Mouse (Mus musculus): ENCODE results near the gene Krt19.

GRCm38 (mm10) chr11:100112935-100113741 is 35.3 kb downstream of the Krt19 start:
- TF ChIP-seq CTCF (conservative IDR thresholded peaks at IDR 0.05; ENCODE audit: low read length) (no peak), POU5F1 (IDR thresholded peaks at IDR 0.05; ENCODE audit: borderline replicate concordance, low read length) (no peak), NANOG (IDR thresholded peaks at IDR 0.05; ENCODE audit: borderline replicate concordance, low read length) (no peak)
